Mouse (Mus musculus) cerebellum, adult 2 months (tissue): ENCODE measurements around the gene Dbp. TPM values are rescaled to one million over a fixed set of nuclear protein-coding genes. Genes with fewer than 3 reads are reported as not detected.

ENCODE experiments used
- DNase-seq, 2 experiments: peaks; one replicate each; pipeline ENCODE4 v3.0.0; 2021
- H3K27ac ChIP-seq: fragments of 200-500 bp; 2 replicates; pipeline ENCODE4 v1.5.1; 2012; ENCODE audit warnings: low read length, control low read depth, inconsistent platforms; ENCODE audit not compliant: insufficient read depth
- H3K27me3 ChIP-seq: fragments of 200-500 bp; 2 replicates; pipeline ENCODE4 v1.6.1; 2012; ENCODE audit warnings: inconsistent platforms, mild to moderate bottlenecking, low read length, moderate library complexity; ENCODE audit not compliant: control insufficient read depth, insufficient read depth
- H3K4me1 ChIP-seq: fragments of 200-500 bp; 2 replicates; pipeline ENCODE4 v1.6.1; 2011; ENCODE audit warnings: low read length; ENCODE audit not compliant: control insufficient read depth, insufficient read depth
- H3K4me3 ChIP-seq: fragments of 200-500 bp; replicated peaks from 2 replicates; pipeline ENCODE3; 2011; ENCODE audit warnings: mild to moderate bottlenecking, low read depth, low read length, control low read depth; ENCODE audit not compliant: insufficient read depth
- CTCF ChIP-seq: fragments of 200-500 bp; IDR thresholded peaks from 2 replicates; pipeline ENCODE4 v1.5.1; 2011; ENCODE audit warnings: low read depth, mild to moderate bottlenecking, control low read depth, low read length, moderate library complexity, borderline replicate concordance; ENCODE audit not compliant: insufficient read depth
- POLR2A ChIP-seq: fragments of 200-500 bp; IDR thresholded peaks from 2 replicates; pipeline ENCODE4 v1.6.1; 2011; ENCODE audit warnings: low read length, control low read depth, borderline replicate concordance; ENCODE audit not compliant: insufficient read depth
- WGBS: fragments of 180-500 bp; shearing (Covaris S2); methylation state at CpG from one replicate; pipeline ENCODE4 v1.1.7; 2018; 5-methylcytosine and 5-hydroxymethylcytosine counted together
- polyA plus RNA-seq: library from polyadenylated mRNA; depleted of rRNA; stranded (reverse); fragments of >200 nt; gene quantifications from 2 replicates; pipeline ENCODE4 v1.2.3, GENCODE M21; 2012

The Dbp gene
- polyA plus RNA-seq, 1 experiment: 239 TPM

- TF ChIP-seq POLR2A (no peak), CTCF (no peak)
- no peaks in the 10 kb centered on the region for H3K4me1 ChIP-seq
- H3K27me3 ChIP-seq: no peaks in the 10 kb centered on the region
- peak overlapping the region; percentile 32; the same call in 1 of the 2 replicates for H3K27ac ChIP-seq
- 44% methylated on average over 11 of the region's 11 CpGs for WGBS
- H3K4me3 ChIP-seq: peak overlapping the region; percentile 63
- DNase-seq: peak in 1 of 2 experiments; percentile 38
These were observed 36.9 kb downstream of the Dbp start for GRCm38 (mm10) chr7:45741777-45742176.

- Histone ChIP-seq H3K4me3 (peak overlapping the region; percentile 63), H3K4me1 (no peaks in the 10 kb centered on the region), H3K27ac (peak overlapping the region; percentile 32; the same call in 1 of the 2 replicates), H3K27me3 (no peaks in the 10 kb centered on the region)
- 14% methylated on average over 19 of the region's 19 CpGs for WGBS
- peak; percentile 51 to 66 for DNase-seq
- TF ChIP-seq CTCF (peak; percentile 24; the same call in 1 of the 2 replicates), POLR2A (no peak)
These were observed 37.5 kb downstream of the Dbp start for GRCm38 (mm10) chr7:45742338-45742737.

GRCm38 (mm10) chr7:45744387-45744786 is 39.5 kb downstream of the Dbp start:
- 40% methylated on average over 2 of the region's 2 CpGs for WGBS
- no peaks in the 10 kb centered on the region for H3K4me1 ChIP-seq
- TF ChIP-seq CTCF: no peak
- no peak for TF ChIP-seq POLR2A

GRCm38 (mm10) chr7:45746518-45746917 is 41.6 kb downstream of the Dbp start:
- Histone ChIP-seq H3K4me3 (no peak overlapping the region), H3K4me1 (no peaks in the 10 kb centered on the region), H3K27ac (no peak overlapping the region), H3K27me3 (no peaks in the 10 kb centered on the region)
- WGBS: 70% methylated on average over 6 of the region's 6 CpGs
- TF ChIP-seq CTCF (peak; percentile 33; the same call in 1 of the 2 replicates), POLR2A (no peak)
- no peak for DNase-seq

More at GRCm38 (mm10) chr7:45744387-45744786, 39.5 kb downstream of the Dbp start:
- no peak overlapping the region for H3K4me3 ChIP-seq
- DNase-seq: peak; percentile 54 to 69
- no peak overlapping the region for H3K27ac ChIP-seq
- no peaks in the 10 kb centered on the region for H3K27me3 ChIP-seq

- DNase-seq: no peak
- no peaks in the 10 kb centered on the region for H3K27me3 ChIP-seq
- H3K4me3 ChIP-seq: no peak overlapping the region
- no peak for TF ChIP-seq CTCF
- TF ChIP-seq POLR2A: no peak
- H3K4me1 ChIP-seq: no peaks in the 10 kb centered on the region
- no peak overlapping the region for H3K27ac ChIP-seq
- 83% methylated on average over 5 of the region's 5 CpGs for WGBS
These were observed 42.6 kb downstream of the Dbp start for GRCm38 (mm10) chr7:45747450-45747849.

- H3K4me3 ChIP-seq: no peak overlapping the region
- TF ChIP-seq POLR2A (no peak), CTCF (no peak)
- 82% methylated on average over 7 of the region's 7 CpGs for WGBS
- no peak for DNase-seq
- no peaks in the 10 kb centered on the region for H3K27me3 ChIP-seq
- H3K27ac ChIP-seq: no peak overlapping the region
- H3K4me1 ChIP-seq: no peaks in the 10 kb centered on the region
These were observed 43.2 kb downstream of the Dbp start for GRCm38 (mm10) chr7:45748110-45748509.

- WGBS: 31% methylated on average over 10 of the region's 10 CpGs
- no peak for DNase-seq
- H3K4me3 ChIP-seq: no peak overlapping the region
- H3K27me3 ChIP-seq: no peaks in the 10 kb centered on the region
- no peak overlapping the region for H3K27ac ChIP-seq
- no peak for TF ChIP-seq POLR2A
- no peak for TF ChIP-seq CTCF
- no peaks in the 10 kb centered on the region for H3K4me1 ChIP-seq
These were observed 44.5 kb downstream of the Dbp start for GRCm38 (mm10) chr7:45749401-45749800.

GRCm38 (mm10) chr7:45750162-45750561 is 45.3 kb downstream of the Dbp start:
- no peaks in the 10 kb centered on the region for H3K4me1 ChIP-seq

GRCm38 (mm10) chr7:45755703-45756102 is 50.8 kb downstream of the Dbp start:
- Histone ChIP-seq H3K27ac (no peak overlapping the region), H3K4me1 (no peaks in the 10 kb centered on the region), H3K4me3 (no peak overlapping the region), H3K27me3 (no peaks in the 10 kb centered on the region)
- no peak for DNase-seq
- TF ChIP-seq CTCF (no peak), POLR2A (no peak)
- 63% methylated on average over 6 of the region's 6 CpGs for WGBS

More at GRCm38 (mm10) chr7:45750162-45750561, 45.3 kb downstream of the Dbp start:
- H3K27ac ChIP-seq: no peak overlapping the region
- 69% methylated on average over 9 of the region's 9 CpGs for WGBS
- TF ChIP-seq POLR2A (no peak), CTCF (no peak)
- H3K27me3 ChIP-seq: no peaks in the 10 kb centered on the region
- H3K4me3 ChIP-seq: no peak overlapping the region
- no peak for DNase-seq
